Mouse (Mus musculus): Measurements from ENCODE around the gene Aqr.

DNA sequence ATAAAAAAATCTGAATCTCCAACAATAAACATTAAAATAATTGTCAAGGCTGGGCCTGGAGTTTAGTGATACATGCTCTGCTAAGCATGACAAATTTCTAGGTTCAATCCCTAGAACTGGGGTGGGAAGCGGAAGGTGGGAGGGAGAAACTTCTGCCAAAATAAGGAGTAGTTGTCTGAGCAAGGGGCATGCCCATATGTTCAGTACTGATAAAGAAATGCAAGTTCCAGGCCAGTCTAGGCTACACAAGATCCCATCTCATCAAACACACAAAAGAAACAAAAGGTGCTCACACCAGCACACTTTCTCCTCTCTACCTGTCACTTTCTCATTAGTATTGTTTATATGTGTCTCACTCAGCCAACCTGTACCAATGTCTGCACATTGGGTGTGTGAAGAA is 30.2 kb downstream of the Aqr start:
- TF ChIP-seq POLR2A (IDR thresholded peaks at IDR 0.05; ENCODE audit: low read depth, low read length) (no peak), CTCF (IDR thresholded peaks at IDR 0.05; ENCODE audit: extremely low read depth, insufficient read length, insufficient replicate concordance, low read depth, low read length) (no peak)

Measured in small intestine, adult 2 months (tissue).